Mouse (Mus musculus): ENCODE results near the gene Usp49.
A peak's percentile ranks its signal among the peaks of the same experiment; 100 is the strongest.
"Not testable (repeated sequence)": the region's sequence is repeated elsewhere in the genome, so short reads cannot be mapped to it uniquely, and the experiment has no call there.

Gene Usp49

GRCm38 (mm10) chr17:47610849-47611660 lies 19.4 kb upstream of the Usp49 start, which contains the start of the genes Bysl, Med20 and Gm20517:
Gene Bysl (minus strand): TSS chr17:47611492.
Gene Med20 (plus strand): TSS chr17:47611582.
Gene Gm20517 (plus strand): TSS chr17:47611589.
- peak; percentile 94 to 96 for DNase-seq (ENCODE audit: low spot score in 2 of 2)

- no peak for DNase-seq (ENCODE audit: low spot score in 2 of 2)
These were observed 18.9 kb upstream of the Usp49 start for GRCm38 (mm10) chr17:47611661-47611982.

DNA sequence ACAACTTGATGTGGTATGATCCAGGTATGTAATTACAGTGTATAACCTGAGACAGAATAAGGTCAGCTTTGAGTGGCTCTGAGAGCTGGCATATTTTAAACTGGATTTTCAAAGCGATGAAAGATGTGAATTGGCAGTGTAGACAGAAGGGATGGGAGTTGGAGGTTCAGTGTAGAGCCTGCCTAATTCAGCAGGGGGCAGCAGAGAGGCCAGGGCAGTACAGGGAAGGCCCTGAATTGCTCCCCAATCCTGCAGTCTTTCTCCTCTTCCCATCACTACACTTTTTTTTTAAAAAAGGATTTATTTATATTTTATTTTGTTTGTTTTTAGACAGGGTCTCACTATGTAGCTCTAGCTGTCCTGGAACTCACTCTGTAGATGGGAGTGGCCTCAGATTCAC lies 16.5 kb upstream of the Usp49 start:
- DNase-seq (ENCODE audit: low spot score in 2 of 2) = no peak

DNA sequence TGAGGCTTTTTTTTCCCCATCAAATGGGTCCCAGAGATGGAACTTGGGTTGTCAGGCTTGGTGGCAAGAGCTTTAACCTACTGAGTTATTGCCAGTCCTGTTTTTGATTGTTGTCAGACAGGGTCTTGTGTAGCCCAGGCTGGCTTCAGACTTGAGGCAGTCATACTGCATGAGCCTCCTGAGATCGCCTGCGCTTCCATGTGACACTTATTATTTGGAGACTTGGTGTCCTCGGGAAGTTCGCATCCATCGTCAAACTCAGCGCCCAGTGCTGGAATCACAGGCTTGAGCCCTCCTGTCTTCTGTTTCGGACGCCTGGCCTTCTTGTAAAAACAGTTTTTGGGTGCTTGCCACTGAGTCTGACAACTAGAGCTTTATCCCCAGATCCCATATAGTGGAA lies 14.4 kb upstream of the Usp49 start:
- DNase-seq (ENCODE audit: low spot score in 2 of 2) = no peak

DNA sequence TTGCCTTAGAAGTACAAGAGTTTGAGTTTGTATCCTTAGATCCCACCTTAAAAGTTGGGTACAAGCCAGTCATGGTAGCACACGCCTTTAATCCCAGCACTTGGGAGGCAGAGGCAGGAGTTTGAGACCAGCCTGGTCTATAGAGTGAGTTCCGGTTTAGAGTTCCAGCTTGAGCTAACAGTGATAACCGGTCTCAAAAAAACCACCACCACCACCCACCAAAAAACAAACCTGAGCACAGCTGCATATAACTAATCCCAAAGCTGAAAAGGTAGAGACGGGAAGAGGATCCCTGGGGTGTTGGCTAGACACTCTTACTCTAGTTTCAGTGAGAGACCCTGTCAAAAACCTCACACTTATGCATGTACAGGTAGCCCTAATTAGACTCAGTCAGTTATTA lies 13.8 kb upstream of the Usp49 start:
- no peak for DNase-seq (ENCODE audit: low spot score in 2 of 2)

DNA sequence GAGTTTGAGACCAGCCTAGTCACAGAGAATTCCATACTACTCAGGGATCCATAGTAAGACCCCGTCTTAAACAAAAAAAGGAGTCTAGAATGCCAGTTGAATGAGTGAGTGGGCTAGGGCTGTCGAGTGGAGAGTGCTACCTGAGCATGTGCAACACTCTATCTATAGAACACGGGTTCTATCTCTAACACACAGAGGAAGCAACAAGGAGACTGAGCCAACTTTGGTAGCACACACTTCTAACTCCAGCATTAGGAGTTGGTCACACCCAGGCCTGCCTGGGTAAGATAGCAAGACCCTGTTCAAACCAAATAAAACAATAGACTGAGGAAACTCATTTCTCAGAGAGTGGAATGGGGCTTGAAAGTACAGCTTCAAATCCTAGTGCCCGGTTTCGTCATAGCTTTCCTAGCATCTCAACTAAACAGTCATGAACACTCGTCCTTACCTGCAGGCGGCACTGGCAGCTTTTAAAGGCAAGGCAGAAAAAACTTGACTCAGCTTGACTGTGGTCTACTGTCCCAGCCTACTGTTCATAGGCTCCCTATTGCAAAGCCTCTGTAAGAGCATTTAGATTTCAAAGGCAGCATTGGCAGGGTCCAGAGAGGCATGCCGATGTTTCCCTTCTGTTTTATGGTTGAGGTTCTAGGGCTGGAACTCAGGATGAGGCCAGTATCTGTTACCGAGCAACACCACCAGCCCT lies 12.7 kb upstream of the Usp49 start:
- peak in 1 of 2 experiments; percentile 75 for DNase-seq (ENCODE audit: low spot score in 2 of 2)

DNA sequence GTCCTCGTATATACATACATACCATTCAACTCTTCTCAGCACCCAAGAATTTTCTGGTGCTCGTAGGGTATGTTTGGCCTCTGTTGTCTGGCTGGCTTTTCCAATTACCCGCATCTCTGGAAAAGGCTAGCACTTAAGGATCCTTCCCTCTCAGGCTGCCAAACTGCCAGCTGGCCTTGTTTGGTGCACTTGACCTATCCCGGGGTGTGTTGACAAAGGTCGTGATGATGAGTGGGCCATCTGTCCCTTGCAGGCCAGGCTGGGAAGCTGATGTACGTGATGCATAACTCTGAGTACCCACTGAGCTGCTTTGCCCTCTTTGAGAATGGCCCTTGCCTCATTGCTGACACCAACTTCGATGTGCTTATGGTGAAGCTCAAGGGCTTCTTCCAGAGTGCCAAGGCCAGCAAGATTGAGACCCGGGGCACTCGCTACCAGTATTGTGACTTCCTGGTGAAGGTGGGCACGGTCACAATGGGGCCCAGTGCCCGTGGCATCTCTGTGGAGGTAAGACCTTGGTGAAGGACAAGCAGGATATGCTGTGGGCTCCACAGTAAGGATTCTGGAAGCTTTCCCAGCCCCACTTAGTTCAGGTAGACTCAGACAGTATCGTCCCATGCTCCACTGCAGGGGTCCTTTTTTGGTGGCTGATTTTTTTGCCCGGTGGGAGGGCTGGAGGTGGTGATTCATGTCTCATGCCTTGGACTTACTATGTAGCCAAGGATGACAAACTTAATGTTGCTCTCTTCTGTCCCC lies 11.8 kb upstream of the Usp49 start:
- DNase-seq (ENCODE audit: low spot score in 2 of 2) = no peak

- DNase-seq (ENCODE audit: low spot score in 2 of 2) = no peak
These were observed 7.5 kb upstream of the Usp49 start for GRCm38 (mm10) chr17:47622912-47623554.

DNA sequence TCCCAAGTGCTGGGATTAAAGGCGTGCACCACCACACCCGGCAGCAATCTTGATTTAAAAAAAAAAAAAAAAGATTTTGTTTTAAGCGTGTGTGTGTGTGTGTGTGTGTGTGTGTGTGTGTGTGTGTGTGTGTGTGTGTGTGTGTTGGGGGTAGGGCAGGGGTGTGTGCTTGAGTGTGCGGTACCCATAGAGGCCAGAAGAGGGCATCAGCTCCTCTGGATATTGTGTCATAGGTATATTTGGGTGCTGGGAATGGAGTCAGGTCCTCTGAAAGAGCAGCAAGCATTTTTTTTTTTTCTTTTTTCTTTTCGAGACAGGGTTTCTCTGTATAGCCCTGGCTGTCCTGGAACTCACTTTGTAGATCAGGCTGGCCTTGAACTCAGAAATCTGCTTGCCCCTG lies 5.9 kb upstream of the Usp49 start:
- not testable (repeated sequence) for DNase-seq (ENCODE audit: low spot score in 2 of 2)

DNA sequence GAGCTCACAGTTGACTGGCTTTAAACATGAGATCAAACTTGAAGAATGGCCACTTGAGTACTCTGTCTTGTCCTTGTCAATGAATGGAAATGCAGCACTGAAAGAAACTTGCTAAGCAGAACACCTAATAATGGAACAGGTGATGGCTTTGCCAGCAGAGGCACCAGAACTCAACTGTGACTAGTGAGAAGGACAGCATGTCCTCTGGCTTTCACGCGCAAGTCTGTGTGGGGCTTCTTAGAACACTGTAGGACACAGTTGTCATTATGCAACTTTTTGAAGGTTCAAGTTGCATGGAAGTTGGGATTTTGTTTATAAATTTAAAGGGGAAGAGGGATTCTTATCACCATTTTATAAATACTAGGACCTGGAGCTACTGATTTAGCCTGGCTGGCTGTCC lies 5.4 kb upstream of the Usp49 start:
- DNase-seq (ENCODE audit: low spot score in 2 of 2) = no peak

DNA sequence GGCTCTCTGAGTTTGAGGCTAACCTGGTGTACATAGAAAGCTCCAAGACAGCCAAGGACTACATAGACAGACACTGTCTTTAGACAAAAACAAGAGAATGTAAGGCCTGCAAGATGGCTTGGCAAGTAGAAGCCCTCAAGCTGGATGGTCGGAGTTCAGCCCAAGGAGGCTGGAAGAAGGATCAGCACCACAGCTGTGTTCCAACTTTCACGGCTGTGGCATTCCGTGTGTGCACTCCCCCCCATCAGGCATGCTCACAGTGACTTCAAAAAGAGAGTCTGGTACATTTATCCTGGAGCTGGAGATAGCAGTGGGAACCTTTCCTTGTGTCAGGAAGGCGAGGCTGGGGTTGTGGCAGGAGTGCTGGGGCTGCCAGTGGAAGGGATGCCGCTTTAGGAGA lies 4.5 kb upstream of the Usp49 start:
- no peak for DNase-seq (ENCODE audit: low spot score in 2 of 2)

DNA sequence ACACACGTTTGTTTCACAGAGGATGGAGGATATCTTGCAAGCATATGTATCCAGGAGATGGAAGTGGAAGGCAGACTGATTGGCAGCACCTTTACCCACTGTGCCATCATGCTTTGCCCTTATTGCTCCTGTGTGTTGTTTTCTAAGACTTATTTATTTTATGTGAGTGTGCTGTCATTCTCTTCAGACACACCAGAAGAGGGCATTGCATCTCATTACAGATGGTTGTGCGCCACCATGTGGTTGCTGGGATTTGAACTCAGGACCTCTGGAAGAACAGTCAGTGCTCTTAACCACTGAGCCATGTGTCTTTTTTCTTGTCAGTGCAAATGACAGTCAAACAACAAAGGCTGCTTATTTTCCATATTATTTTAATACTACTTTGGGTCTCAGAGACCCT lies 2.7 kb upstream of the Usp49 start:
- no peak for DNase-seq (ENCODE audit: low spot score in 2 of 2)

DNA sequence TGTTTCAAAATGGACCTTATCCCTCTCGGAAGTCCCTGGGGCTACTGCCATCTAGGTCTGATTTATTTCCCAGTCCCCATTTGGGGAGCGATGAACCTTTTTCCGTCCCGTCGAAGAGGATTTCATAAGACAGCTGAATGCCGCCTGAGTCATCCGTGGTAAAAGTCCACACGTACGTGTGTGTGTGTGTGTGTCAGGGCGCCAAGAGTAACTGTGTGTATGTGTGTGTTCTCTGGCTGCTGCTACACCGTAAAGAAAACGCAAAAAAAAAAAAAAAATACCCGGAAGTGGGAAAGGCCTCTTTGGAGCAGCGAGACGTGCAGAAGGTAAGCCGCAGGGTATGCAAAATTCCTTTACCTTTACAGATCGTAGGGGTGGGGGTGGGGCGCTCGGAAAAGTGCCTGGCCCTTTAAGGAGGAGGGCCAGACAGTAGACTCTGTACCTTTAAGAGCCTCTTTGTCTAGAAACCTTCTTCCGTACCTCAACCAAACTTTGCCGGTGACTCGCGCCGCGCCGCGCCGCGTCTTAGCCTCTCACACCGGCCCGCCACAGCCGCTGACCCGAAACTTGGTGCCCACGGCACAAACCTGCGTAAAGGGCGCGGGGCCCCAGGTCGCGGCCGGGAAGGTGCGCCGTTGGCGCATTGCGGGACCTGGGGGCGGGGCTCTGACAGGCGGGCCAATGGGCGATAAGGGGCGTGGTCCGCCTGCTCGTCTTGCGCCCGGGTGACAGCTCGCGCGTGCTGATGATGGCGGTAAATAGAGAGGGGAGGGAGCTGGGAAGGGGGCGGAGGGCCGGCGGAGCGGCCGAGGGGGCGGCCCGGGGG lies 1.4 kb upstream of the Usp49 start:
- DNase-seq (ENCODE audit: low spot score in 2 of 2) = peak; percentile 93 to 94

- peak; percentile 19 to 36 for DNase-seq (ENCODE audit: low spot score in 2 of 2)
These were observed 493 bp upstream of the Usp49 start for GRCm38 (mm10) chr17:47629717-47630677.

GRCm38 (mm10) chr17:47632181-47632840 lies 1.8 kb downstream of the Usp49 start:
- no peak for DNase-seq (ENCODE audit: low spot score in 2 of 2)

DNA sequence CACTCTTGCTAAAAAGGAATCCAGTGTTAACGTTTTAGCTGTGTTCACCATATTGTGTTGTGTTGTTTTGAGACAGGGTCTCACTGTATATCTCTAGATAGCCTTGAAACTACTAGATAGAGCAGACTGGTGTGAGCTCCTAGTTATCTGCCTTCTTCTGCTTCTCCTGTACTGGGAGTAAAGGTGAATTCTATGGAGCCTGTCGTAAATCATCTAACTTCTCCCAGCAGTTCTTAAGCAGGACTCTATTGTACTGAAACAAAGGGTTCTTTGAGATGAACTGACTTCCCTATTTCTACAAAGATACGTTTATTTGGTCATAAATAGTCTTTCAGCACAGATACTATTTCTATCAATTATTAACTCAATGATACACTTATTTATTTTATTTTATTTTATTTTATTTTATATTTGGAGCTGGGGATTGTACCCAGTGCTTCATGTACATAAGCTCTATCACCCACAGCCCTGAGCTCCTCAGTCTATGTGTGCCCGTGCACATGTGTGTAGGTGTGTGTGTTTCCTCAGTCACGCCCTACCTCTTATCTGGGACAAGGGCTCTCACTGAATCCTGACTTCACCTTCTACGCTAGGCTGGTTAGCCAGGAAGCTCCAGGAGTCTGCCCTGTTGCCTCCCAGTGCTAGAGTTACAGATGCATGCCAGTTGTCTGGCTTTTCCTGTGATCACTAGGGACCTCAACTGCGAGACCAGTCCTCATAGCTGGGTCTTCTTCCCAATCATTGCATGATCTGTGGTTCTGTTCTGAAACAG lies 3.7 kb downstream of the Usp49 start:
- DNase-seq (ENCODE audit: low spot score in 2 of 2) = no peak

- DNase-seq (ENCODE audit: low spot score in 2 of 2) = no peak
These were observed 12.5 kb downstream of the Usp49 start for GRCm38 (mm10) chr17:47642992-47643391.

DNA sequence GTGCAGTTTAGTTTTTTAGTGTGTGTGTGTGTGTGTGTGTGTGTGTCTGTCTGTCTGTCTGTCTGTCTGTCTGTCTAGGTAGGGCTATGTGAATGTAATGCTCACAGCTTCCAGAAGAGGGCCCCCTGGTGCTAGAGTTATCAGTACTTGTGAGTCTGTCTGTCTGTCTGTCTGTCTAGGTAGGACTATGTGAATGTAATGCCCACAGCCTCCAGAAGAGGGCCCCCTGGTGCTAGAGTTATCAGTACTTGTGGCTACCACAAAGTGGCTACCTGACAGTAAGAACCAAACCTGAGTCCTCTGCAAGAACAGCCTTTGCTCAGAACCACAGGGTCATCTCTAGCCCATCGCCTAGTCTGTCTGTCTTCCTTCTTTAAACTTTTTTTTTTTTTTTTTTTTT lies 16.2 kb downstream of the Usp49 start:
- peak; percentile 43 to 61 for DNase-seq (ENCODE audit: low spot score in 2 of 2)

- no peak for DNase-seq (ENCODE audit: low spot score in 2 of 2)
These were observed 18.5 kb downstream of the Usp49 start for GRCm38 (mm10) chr17:47648966-47649365.
